ENCODE assay signal across 9 mouse cellular contexts in genomic region chr14:79518761-79519662, GRCm38 (mm10). TPM values are rescaled to one million over a fixed set of nuclear protein-coding genes. Genes with fewer than 3 reads are reported as not detected.
DNase-seq lines count a peak whose midpoint lies in the region; ATAC-seq and TF ChIP-seq lines count a peak whose summit lies in the region.
"Had no signal": no experiment of that assay in that cellular context is flagged by ENCODE, and none has a peak within 500 bp of the region (broad histone marks: within the 10 kb centered on the region; RNA-seq: fewer than 3 reads in every experiment).

No protein-coding gene starts in this region.

- intact Hi-C loops in left cerebral cortex, postnatal 36 days (cut with DNase I), result no loop called here

- peak overlapping the region; percentile 8; the same call in 1 of the 2 replicates for H3K4me3 ChIP-seq in lung, postnatal 0 days (ENCODE audit: low read depth, low read length)
- no peak overlapping the region for H3K4me3 ChIP-seq in intestine, embryonic 14.5 days (ENCODE audit: low read depth, low read length)
- no peak overlapping the region for H3K4me3 ChIP-seq in stomach, embryonic 15.5 days (replicated peaks)
- H3K4me3 ChIP-seq: neural tube, embryonic 12.5 days had no signal

- H3K9ac ChIP-seq in lung, postnatal 0 days (replicated peaks; ENCODE audit: low read depth), result peak overlapping the region; percentile 16; the same call in 1 of the 2 replicates
- H3K9ac ChIP-seq in intestine, embryonic 14.5 days (ENCODE audit: low read length), result no peak overlapping the region
- no peak overlapping the region for H3K9ac ChIP-seq in stomach, embryonic 15.5 days
- H3K9ac ChIP-seq: neural tube, embryonic 12.5 days had no signal

- no peaks in the 10 kb centered on the region for H3K9me3 ChIP-seq in lung, postnatal 0 days (ENCODE audit: low read length)
- H3K9me3 ChIP-seq in intestine, embryonic 14.5 days (ENCODE audit: control insufficient read depth, low read length), result no peaks in the 10 kb centered on the region
- H3K9me3 ChIP-seq in stomach, embryonic 15.5 days, result no peaks in the 10 kb centered on the region
- H3K9me3 ChIP-seq: neural tube, embryonic 12.5 days had no signal

- no peak for TF ChIP-seq CTCF in lung, postnatal 0 days (IDR thresholded peaks at IDR 0.05)

- H3K4me2 ChIP-seq in lung, postnatal 0 days (replicated peaks; ENCODE audit: low read depth, low read length), result peak overlapping the region; percentile 47
- no peak overlapping the region; the same call in 1 of the 2 replicates for H3K4me2 ChIP-seq in intestine, embryonic 14.5 days (ENCODE audit: low read length)
- H3K4me2 ChIP-seq in stomach, embryonic 15.5 days, result peak overlapping the region; percentile 9
- H3K4me2 ChIP-seq: neural tube, embryonic 12.5 days had no signal

- 38% methylated on average over 19 of the region's 19 CpGs for WGBS in lung, postnatal 0 days
- WGBS in intestine, embryonic 14.5 days, result 70% methylated on average over 19 of the region's 19 CpGs
- 67% methylated on average over 19 of the region's 19 CpGs for WGBS in stomach, embryonic 15.5 days

- no peaks in the 10 kb centered on the region for H3K27me3 ChIP-seq in lung, postnatal 0 days (replicated peaks; ENCODE audit: insufficient read depth, low read length)
- no peaks in the 10 kb centered on the region for H3K27me3 ChIP-seq in intestine, embryonic 14.5 days (replicated peaks; ENCODE audit: control insufficient read depth, insufficient read depth, low read length)
- H3K27me3 ChIP-seq in stomach, embryonic 15.5 days (replicated peaks), result no peaks in the 10 kb centered on the region
- H3K27me3 ChIP-seq: neural tube, embryonic 12.5 days had no signal

- peak; percentile 31 to 39 for DNase-seq in adrenal gland, postnatal 36 days
- no peak for DNase-seq in adrenal gland, postnatal 4 days (ENCODE audit: low spot score in 2 of 2)
- DNase-seq in lung, postnatal 0 days (ENCODE audit: low spot score), result peak; percentile 51
- DNase-seq in lung, adult 18-20 months, result no peak
- DNase-seq in intestine, embryonic 14.5 days (ENCODE audit: low spot score), result no peak
- DNase-seq in layer of hippocampus, postnatal 36 days, result no peak
- no peak for DNase-seq in left cerebral cortex, postnatal 36 days (ENCODE audit: low spot score in 2 of 2)

- no peak for TF ChIP-seq EP300 in lung, postnatal 0 days (IDR thresholded peaks at IDR 0.05)

- H3K4me1 ChIP-seq in lung, postnatal 0 days (ENCODE audit: insufficient read depth, low read depth, low read length), result peaks cover 36% of the 10 kb centered on the region; the same call in 1 of the 2 replicates
- H3K4me1 ChIP-seq in intestine, embryonic 14.5 days (replicated peaks; ENCODE audit: control insufficient read depth, insufficient read depth, low read length), result 0 out of 2 replicates have a peak, but pooled peaks cover 5% of the 10 kb centered on the region
- peaks cover 5% of the 10 kb centered on the region; the same call in 1 of the 2 replicates for H3K4me1 ChIP-seq in stomach, embryonic 15.5 days
- H3K4me1 ChIP-seq: neural tube, embryonic 12.5 days had no signal

- ATAC-seq in lung, postnatal 0 days, result no peak
- ATAC-seq in intestine, embryonic 14.5 days (replicated peaks; ENCODE audit: low FRiP score, low TSS enrichment, low read depth), result no peak
- no peak for ATAC-seq in stomach, embryonic 15.5 days (ENCODE audit: insufficient read depth, low FRiP score, low read depth)

- peak overlapping the region; percentile 66 for H3K27ac ChIP-seq in lung, postnatal 0 days (ENCODE audit: low read length)
- peak overlapping the region; percentile 11; the same call in 1 of the 2 replicates for H3K27ac ChIP-seq in intestine, embryonic 14.5 days (ENCODE audit: low read depth)
- 0 out of 2 replicates have a peak overlapping the region, but pooled peaks have one; percentile 38 for H3K27ac ChIP-seq in stomach, embryonic 15.5 days
- H3K27ac ChIP-seq: neural tube, embryonic 12.5 days had no signal

- H3K36me3 ChIP-seq in lung, postnatal 0 days (ENCODE audit: insufficient read depth, low read length), result no peaks in the 10 kb centered on the region
- no peaks in the 10 kb centered on the region for H3K36me3 ChIP-seq in intestine, embryonic 14.5 days (ENCODE audit: control insufficient read depth, insufficient read depth, low read length)
- H3K36me3 ChIP-seq in stomach, embryonic 15.5 days, result no peaks in the 10 kb centered on the region
- H3K36me3 ChIP-seq: neural tube, embryonic 12.5 days had no signal

RNA-seq across cellular contexts. Expression of gene Wbp4, which starts 37.7 kb away (rescaled TPM):
- total RNA-seq in adrenal gland, postnatal 36 days (2021), result 10 to 100 TPM; 39.7 to 42.7 TPM
- total RNA-seq in adrenal gland, postnatal 4 days (2021), result 10 to 100 TPM; 44.8 to 46.7 TPM
- polyA plus RNA-seq in lung, postnatal 0 days (2015; fragmentation: Nextera tagmentation; extraction: Ambion mirVana), result 35.8 and 37.6 TPM in 2 replicates
- polyA plus RNA-seq in intestine, embryonic 14.5 days (2014; fragmentation: Nextera tagmentation; extraction: Ambion mirVana), result 39.5 and 42.9 TPM in 2 replicates
- 41.0 and 41.5 TPM in 2 replicates for polyA plus RNA-seq in stomach, embryonic 15.5 days (2015; fragmentation: Nextera tagmentation; extraction: Ambion mirVana)
- total RNA-seq in layer of hippocampus, postnatal 36 days (2021), result 10 to 100 TPM; 55.4 to 56.7 TPM
- total RNA-seq in left cerebral cortex, postnatal 36 days (2021), result 10 to 100 TPM; 48.2 to 51.7 TPM

RNA-seq across cellular contexts. Expression of gene Elf1, which starts 38.0 kb away (rescaled TPM):
- total RNA-seq in adrenal gland, postnatal 36 days (2021), result 10 to 100 TPM; 22.1 to 26.0 TPM
- total RNA-seq in adrenal gland, postnatal 4 days (2021), result 10 to 100 TPM; 27.4 to 28.8 TPM
- 21.0 and 25.7 TPM in 2 replicates for polyA plus RNA-seq in lung, postnatal 0 days (2015; fragmentation: Nextera tagmentation; extraction: Ambion mirVana)
- polyA plus RNA-seq in intestine, embryonic 14.5 days (2014; fragmentation: Nextera tagmentation; extraction: Ambion mirVana), result 27.0 and 27.7 TPM in 2 replicates
- polyA plus RNA-seq in stomach, embryonic 15.5 days (2015; fragmentation: Nextera tagmentation; extraction: Ambion mirVana), result 25.1 and 26.1 TPM in 2 replicates
- 1 to 10 TPM; 5.0 to 5.2 TPM for total RNA-seq in layer of hippocampus, postnatal 36 days (2021)
- total RNA-seq in left cerebral cortex, postnatal 36 days (2021), result 1 to 10 TPM; 4.1 to 4.8 TPM

Comparison
In these comparisons a context has a peak if more than half of its experiments do, and no peak if none do; other contexts are left out.
1. DNase-seq: peak in adrenal gland, postnatal 36 days (2 of 2) and lung, postnatal 0 days (single experiment); none in adrenal gland, postnatal 4 days (0 of 2), lung, adult 18-20 months (0 of 2), intestine, embryonic 14.5 days (single experiment), layer of hippocampus, postnatal 36 days (0 of 2) and left cerebral cortex, postnatal 36 days (0 of 2).
2. H3K27ac ChIP-seq: peak in every context shown above with its lines; median percentile 66 in lung, postnatal 0 days; 38 in stomach, embryonic 15.5 days; 11 in intestine, embryonic 14.5 days.